Mouse (Mus musculus) C3H10T1/2 (cell line): ENCODE measurements around the gene Ear14. TPM values are rescaled to one million over a fixed set of nuclear protein-coding genes. Genes with fewer than 3 reads are reported as not detected.

Experiments
- polyA plus RNA-seq, 2 experiments: library from polyadenylated mRNA; unstranded; fragments of >200 nt; fragmentation: generic; extraction: Trizol; gene quantifications; one replicate each; pipeline ENCODE4 v1.2.1; 2012; ENCODE audit warnings: missing spikeins in 2 of 2

The Ear14 gene
- not detected for polyA plus RNA-seq

DNA sequence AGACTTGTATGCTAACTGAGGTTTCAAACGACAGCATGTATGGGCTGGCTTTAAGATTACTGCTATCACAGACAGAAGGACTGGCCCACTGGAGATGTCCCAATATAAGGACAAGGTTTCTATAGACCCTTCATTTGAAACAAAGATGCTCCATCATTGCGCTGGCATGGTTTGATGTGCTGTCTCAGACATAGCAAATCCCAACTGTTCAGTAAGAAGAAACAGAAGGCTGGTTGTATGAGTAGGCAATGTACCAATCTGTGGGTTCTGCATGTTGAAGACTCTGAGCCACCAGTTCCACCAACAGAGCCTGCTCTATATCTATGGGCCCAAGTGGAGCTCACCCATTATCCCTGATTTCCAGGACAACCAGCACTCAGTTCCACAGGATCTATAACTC lies at the start of gene Ear14:
TSS of gene Ear14 (plus strand) at position 277 of the 400 bp plus-strand sequence.

DNA sequence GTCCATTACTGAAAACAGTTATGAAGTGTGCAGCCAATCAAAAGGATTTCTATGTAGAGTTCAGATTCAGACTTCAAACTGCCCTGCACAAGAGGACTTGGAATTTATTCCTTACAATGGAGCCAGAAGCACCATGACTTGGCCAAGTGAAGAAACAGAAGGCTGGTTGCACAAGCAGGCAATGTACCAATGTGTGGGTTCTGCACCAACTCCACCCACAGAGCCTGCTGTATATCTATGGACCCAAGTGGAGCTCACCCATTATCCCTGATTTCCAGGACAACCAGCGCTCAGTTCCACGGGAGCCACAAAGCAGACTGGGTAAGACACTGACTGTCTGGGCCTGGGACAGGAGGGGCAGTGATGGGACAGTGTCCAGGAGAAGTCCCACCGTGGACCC lies 41.2 kb upstream of the Ear14 start, which contains the start of gene Rnase2b:
TSS of gene Rnase2b (plus strand) at position 285 of the 400 bp plus-strand sequence.

DNA sequence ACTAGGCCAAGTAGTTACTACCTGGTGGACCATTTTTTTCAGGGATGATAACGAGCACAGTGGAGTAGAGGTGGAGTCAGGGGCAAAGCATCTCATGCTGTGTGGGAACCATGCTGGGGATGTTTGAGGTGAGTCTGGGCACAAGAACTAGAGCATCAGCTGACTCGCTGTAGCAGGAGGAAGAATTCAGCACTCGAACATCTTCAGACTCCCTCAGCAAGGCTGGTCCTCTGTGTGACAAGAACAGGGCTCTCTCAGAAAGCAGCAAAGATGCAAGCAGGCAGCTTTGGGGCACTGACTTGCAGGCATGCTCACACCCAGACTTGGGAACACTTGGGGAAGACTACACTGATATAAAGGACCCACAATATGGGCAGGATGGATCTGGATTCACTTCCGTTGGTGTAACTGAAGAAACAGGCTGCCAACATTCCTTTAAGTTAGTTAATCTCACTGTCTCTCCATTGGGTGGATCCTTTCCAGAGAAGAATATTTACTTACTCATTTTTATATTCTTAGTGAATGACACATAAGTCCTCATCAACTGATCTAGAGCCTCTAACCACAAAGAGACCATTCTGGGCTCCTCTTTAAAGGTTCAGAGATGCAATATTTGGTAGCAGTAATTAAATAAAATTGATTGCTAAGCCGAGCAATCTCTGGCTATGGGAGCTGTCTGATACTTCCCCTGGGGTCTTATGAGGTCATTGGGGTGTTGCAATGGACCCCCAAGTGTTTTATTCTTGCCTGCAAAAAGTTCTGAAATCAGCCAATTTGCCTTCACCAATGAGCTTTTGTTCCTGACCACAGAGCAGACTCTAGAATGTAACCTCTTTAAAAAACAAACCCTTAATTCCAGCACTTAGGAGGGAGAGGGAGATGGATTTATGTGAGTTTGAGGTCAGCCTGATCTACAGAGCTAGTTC lies 3.8 kb upstream of the Ear14 start, which contains the start of gene Ang2:
TSS of gene Ang2 (minus strand) at position 51 of the 926 bp plus-strand sequence.

Other genes with a start within 250 kb of the Ear14 start
- gene Pnp2, start 247.4 kb upstream of the Ear14 start, polyA plus RNA-seq: under 1 TPM; 0.19 to 0.86 TPM
- 1 to 10 TPM in 1 of 2 experiments, under 1 TPM in 1; 0.11 to 4.8 TPM for gene Rnase10, start 195.6 kb upstream of the Ear14 start, polyA plus RNA-seq
- not detected for gene Rnase9, start 161.5 kb upstream of the Ear14 start, polyA plus RNA-seq
- gene Rnase11, start 153.2 kb upstream of the Ear14 start, polyA plus RNA-seq: not detected
- gene Rnase12, start 145.7 kb upstream of the Ear14 start, polyA plus RNA-seq: not detected
- gene Olfr750, start 129.0 kb upstream of the Ear14 start, polyA plus RNA-seq: not detected
- 10 to 100 TPM in 1 of 2 experiments, under 1 TPM in 1; 0.44 to 20.1 TPM for gene Rnase4, start 112.3 kb upstream of the Ear14 start, polyA plus RNA-seq
- 1 to 10 TPM in 1 of 2 experiments, under 1 TPM in 1; 0.88 to 1.8 TPM for gene Ang, start 112.2 kb upstream of the Ear14 start, polyA plus RNA-seq
- gene Eddm3b, start 89.0 kb upstream of the Ear14 start, polyA plus RNA-seq: not detected
- under 1 TPM in 1 of 2 experiments, not detected in 1; 0.04 TPM for gene Rnase6, start 79.5 kb upstream of the Ear14 start, polyA plus RNA-seq
- gene Rnase1, start 56.6 kb upstream of the Ear14 start, polyA plus RNA-seq: under 1 TPM in 1 of 2 experiments, not detected in 1; 0.06 TPM
- gene Rnase2b, start 41.1 kb upstream of the Ear14 start, polyA plus RNA-seq: not detected
- gene Ang2, start 4.2 kb upstream of the Ear14 start, polyA plus RNA-seq: under 1 TPM; 0.44 to 0.73 TPM
- not detected for gene Rnase2a, start 52.7 kb downstream of the Ear14 start, polyA plus RNA-seq
- not detected for gene Gm7247, start 158.4 kb downstream of the Ear14 start, polyA plus RNA-seq
- not detected for gene Vmn2r88, start 207.4 kb downstream of the Ear14 start, polyA plus RNA-seq
- not detected for gene Vmn2r89, start 248.5 kb downstream of the Ear14 start, polyA plus RNA-seq